Mouse (Mus musculus) cerebral cortex, adult 2 months (tissue): ENCODE measurements around the gene Ccdc32.

ENCODE experiments used
- WGBS: fragments of 180-500 bp; shearing (Covaris S2); methylation state at CpG from one replicate; pipeline ENCODE4 v1.1.7; 2018; 5-methylcytosine and 5-hydroxymethylcytosine counted together

Ccdc32 gene

GRCm38 (mm10) chr2:119028941-119029551 lies at the start of gene Ccdc32:
Ccdc32 (minus strand) TSS chr2:119029393.
- WGBS = under 1% methylated on average over 28 of the region's 28 CpGs

GRCm38 (mm10) chr2:119072397-119072796 lies 43.2 kb upstream of the Ccdc32 start:
- 94% methylated on average over 4 of the region's 4 CpGs for WGBS

- WGBS = 98% methylated on average over 2 of the region's 2 CpGs
Observed at GRCm38 (mm10) chr2:119060139-119060538, 30.9 kb upstream of the Ccdc32 start.

- WGBS = 87% methylated on average over 4 of the region's 4 CpGs
Observed at GRCm38 (mm10) chr2:119050132-119050650, 21.0 kb upstream of the Ccdc32 start.

GRCm38 (mm10) chr2:119047849-119048248 lies 18.7 kb upstream of the Ccdc32 start:
- 28% methylated on average over 4 of the region's 4 CpGs for WGBS

- WGBS = under 1% methylated on average over 76 of the region's 77 CpGs
Observed at GRCm38 (mm10) chr2:119046649-119047611, 17.7 kb upstream of the Ccdc32 start, which contains the start of gene Knl1. Knl1 (plus strand) TSS chr2:119047119.

GRCm38 (mm10) chr2:119045163-119045562 lies 16.0 kb upstream of the Ccdc32 start:
- 80% methylated on average over 2 of the region's 2 CpGs for WGBS

GRCm38 (mm10) chr2:119040882-119041281 lies 11.7 kb upstream of the Ccdc32 start:
- WGBS = 36% methylated on average over 4 of the region's 4 CpGs

GRCm38 (mm10) chr2:119035397-119035745 lies 6.2 kb upstream of the Ccdc32 start:
- 7% methylated on average over 7 of the region's 7 CpGs for WGBS

GRCm38 (mm10) chr2:119034656-119035396 lies 5.6 kb upstream of the Ccdc32 start, which contains the start of gene Rpusd2:
Rpusd2 (plus strand) TSS chr2:119034790.
- under 1% methylated on average over 49 of the region's 49 CpGs for WGBS

GRCm38 (mm10) chr2:119032191-119032590 lies 3.0 kb upstream of the Ccdc32 start:
- WGBS = 72% methylated on average over 4 of the region's 4 CpGs

GRCm38 (mm10) chr2:119026951-119027350 lies 2.2 kb downstream of the Ccdc32 start:
- WGBS = 89% methylated on average over 4 of the region's 4 CpGs

GRCm38 (mm10) chr2:119025239-119025616 lies 4.0 kb downstream of the Ccdc32 start:
- 79% methylated on average over 4 of the region's 4 CpGs for WGBS

- WGBS = 74% methylated on average over 9 of the region's 9 CpGs
Observed at GRCm38 (mm10) chr2:119024536-119025238, 4.5 kb downstream of the Ccdc32 start.

- 85% methylated on average over 6 of the region's 6 CpGs for WGBS
Observed at GRCm38 (mm10) chr2:119023154-119023660, 6.0 kb downstream of the Ccdc32 start.

GRCm38 (mm10) chr2:119019538-119019937 lies 9.7 kb downstream of the Ccdc32 start:
- WGBS = 54% methylated on average over 4 of the region's 4 CpGs

GRCm38 (mm10) chr2:119019131-119019530 lies 10.1 kb downstream of the Ccdc32 start:
- WGBS = 58% methylated on average over 5 of the region's 5 CpGs

GRCm38 (mm10) chr2:119018391-119019122 lies 10.6 kb downstream of the Ccdc32 start:
- WGBS = 58% methylated on average over 22 of the region's 22 CpGs

GRCm38 (mm10) chr2:119017647-119018046 lies 11.5 kb downstream of the Ccdc32 start:
- WGBS = 95% methylated on average over 3 of the region's 3 CpGs

- 86% methylated on average over 4 of the region's 4 CpGs for WGBS
Observed at GRCm38 (mm10) chr2:119016312-119016711, 12.9 kb downstream of the Ccdc32 start.
